Mouse (Mus musculus): ENCODE measurements at regions not wholly inside any gene's neighbourhood (a gene's known extent, or its start where the extent isn't known, plus 50 kb on each side); places are given as distances from the start of the nearest gene placed in this dataset. TPM values are rescaled to one million over a fixed set of nuclear protein-coding genes. Genes with fewer than 3 reads are reported as not detected.

Small RNA genes lying in the stretch of these regions (microRNA-seq; reads per million reads assigned to microRNA genes)
- gene Gm26455 = not detected

Measured in heart, embryonic 15.5 days (tissue).